Mouse (Mus musculus) intestine, embryonic 16.5 days (tissue): ENCODE data around the gene 2510002D24Rik. TPM values are rescaled to one million over a fixed set of nuclear protein-coding genes. Genes with fewer than 3 reads are reported as not detected.
A peak's percentile ranks its signal among the peaks of the same experiment; 100 is the strongest.

Source experiments
- ATAC-seq: fragments of 200-750 bp; cut with Nextera tagmentation; 2 replicates; pipeline ENCODE4 v1.8.0; 2017; ENCODE audit warnings: moderate TSS enrichment, moderate library complexity
- H3K27ac ChIP-seq: fragments of 300-500 bp; sonication (generic); 2 replicates; pipeline ENCODE4 v1.5.1; 2014; ENCODE audit warnings: mild to moderate bottlenecking, low read length
- H3K27me3 ChIP-seq: fragments of 300-500 bp; sonication (generic); replicated peaks from 2 replicates; pipeline ENCODE4 v1.6.1; 2014; ENCODE audit warnings: low read length, control low read depth, mixed read lengths; ENCODE audit not compliant: control insufficient read depth, insufficient read depth
- H3K36me3 ChIP-seq: fragments of 300-500 bp; sonication (generic); 2 replicates; pipeline ENCODE4 v1.6.1; 2014; ENCODE audit warnings: low read length, control low read depth; ENCODE audit not compliant: control insufficient read depth, insufficient read depth
- H3K4me1 ChIP-seq: fragments of 300-500 bp; sonication (generic); 2 replicates; pipeline ENCODE4 v1.6.1; 2014; ENCODE audit warnings: low read length, control low read depth, mixed read lengths; ENCODE audit not compliant: control insufficient read depth, insufficient read depth
- H3K4me2 ChIP-seq: fragments of 300-500 bp; sonication (generic); 2 replicates; pipeline ENCODE4 v1.6.1; 2014; ENCODE audit warnings: low read depth, low read length, control low read depth
- H3K4me3 ChIP-seq: fragments of 300-500 bp; sonication (generic); 2 replicates; pipeline ENCODE4 v1.5.1; 2014; ENCODE audit warnings: mild to moderate bottlenecking, low read length
- H3K9ac ChIP-seq: fragments of 300-500 bp; sonication (generic); 2 replicates; pipeline ENCODE4 v1.6.1; 2014; ENCODE audit warnings: low read depth, low read length
- H3K9me3 ChIP-seq: fragments of 300-500 bp; sonication (generic); 2 replicates; pipeline ENCODE4 v1.6.1; 2016; ENCODE audit warnings: low read length, control low read depth; ENCODE audit not compliant: control insufficient read depth
- WGBS: fragments of 180-500 bp; shearing (Covaris S2); extraction: QIAGEN DNeasy Blood & Tissue Kit; methylation state at CpG from one replicate; pipeline ENCODE4 v1.1.7; 2014; 5-methylcytosine and 5-hydroxymethylcytosine counted together
- polyA plus RNA-seq: library from polyadenylated mRNA; unstranded; fragments of >200 nt; fragmentation: Nextera tagmentation; extraction: Ambion mirVana; gene quantifications from 2 replicates; pipeline ENCODE4 v1.2.1, GENCODE M21; 2015

The 2510002D24Rik gene
- 52.0 and 58.4 TPM in 2 replicates for polyA plus RNA-seq

- H3K36me3 ChIP-seq = peaks cover 13% of the 10 kb centered on the region
- WGBS = under 1% methylated on average over 46 of the region's 46 CpGs
- peak; percentile 100 for ATAC-seq
- peak within 1 kb of the TSS; percentile 81 for H3K27ac ChIP-seq
- H3K9me3 ChIP-seq = no peaks in the 10 kb centered on the region
- peak within 1 kb of the TSS; percentile 94 for H3K9ac ChIP-seq
- H3K4me2 ChIP-seq = peak within 1 kb of the TSS; percentile 74
- no peaks in the 10 kb centered on the region for H3K27me3 ChIP-seq
- peaks cover 4% of the 10 kb centered on the region; the same call in 1 of the 2 replicates for H3K4me1 ChIP-seq
- peak within 1 kb of the TSS; percentile 84 for H3K4me3 ChIP-seq
Measured at GRCm38 (mm10) chr16:18836468-18837208, at the start of gene 2510002D24Rik, which contains the start of gene Gm28539. Gene 2510002D24Rik, plus strand, starts transcription at chr16:18836578. Gene Gm28539, plus strand, starts transcription at chr16:18836584.

- no peak overlapping the region for H3K4me2 ChIP-seq
- no peaks in the 10 kb centered on the region for H3K27me3 ChIP-seq
- no peaks in the 10 kb centered on the region for H3K4me1 ChIP-seq
- no peaks in the 10 kb centered on the region for H3K9me3 ChIP-seq
- WGBS = 94% methylated on average over 10 of the region's 10 CpGs
- H3K9ac ChIP-seq = no peak overlapping the region
- H3K36me3 ChIP-seq = 0 out of 2 replicates have a peak, but pooled peaks cover 5% of the 10 kb centered on the region
- no peak for ATAC-seq
- no peak overlapping the region for H3K27ac ChIP-seq
- H3K4me3 ChIP-seq = no peak overlapping the region
Measured at GRCm38 (mm10) chr16:18786652-18787051, 49.7 kb upstream of the 2510002D24Rik start.

- no peaks in the 10 kb centered on the region for H3K4me1 ChIP-seq
- H3K9ac ChIP-seq = no peak overlapping the region
- H3K36me3 ChIP-seq = no peaks in the 10 kb centered on the region
- H3K9me3 ChIP-seq = no peaks in the 10 kb centered on the region
- H3K4me3 ChIP-seq = no peak overlapping the region
- H3K4me2 ChIP-seq = no peak overlapping the region
- WGBS = 89% methylated on average over 10 of the region's 10 CpGs
- ATAC-seq = no peak
- no peak overlapping the region for H3K27ac ChIP-seq
- no peaks in the 10 kb centered on the region for H3K27me3 ChIP-seq
Measured at GRCm38 (mm10) chr16:18788627-18789406, 47.6 kb upstream of the 2510002D24Rik start.

GRCm38 (mm10) chr16:18795223-18795899, 41.0 kb upstream of the 2510002D24Rik start:
- Histone ChIP-seq H3K27me3 (no peaks in the 10 kb centered on the region), H3K9me3 (no peaks in the 10 kb centered on the region), H3K4me2 (no peak overlapping the region), H3K27ac (no peak overlapping the region), H3K36me3 (peaks cover 8% of the 10 kb centered on the region; the same call in 1 of the 2 replicates), H3K4me3 (no peak overlapping the region), H3K9ac (no peak overlapping the region), H3K4me1 (no peaks in the 10 kb centered on the region)
- WGBS = 91% methylated on average over 11 of the region's 11 CpGs
- ATAC-seq = no peak

GRCm38 (mm10) chr16:18796645-18797044, 39.7 kb upstream of the 2510002D24Rik start:
- Histone ChIP-seq H3K27me3 (no peaks in the 10 kb centered on the region), H3K27ac (no peak overlapping the region), H3K9ac (no peak overlapping the region), H3K4me3 (no peak overlapping the region), H3K4me1 (no peaks in the 10 kb centered on the region), H3K9me3 (no peaks in the 10 kb centered on the region), H3K4me2 (no peak overlapping the region), H3K36me3 (peaks cover 8% of the 10 kb centered on the region)
- no peak for ATAC-seq
- WGBS = 86% methylated on average over 7 of the region's 7 CpGs

GRCm38 (mm10) chr16:18798151-18798550, 38.2 kb upstream of the 2510002D24Rik start:
- Histone ChIP-seq H3K4me3 (no peak overlapping the region), H3K9ac (no peak overlapping the region), H3K36me3 (peaks cover 8% of the 10 kb centered on the region), H3K4me2 (no peak overlapping the region), H3K9me3 (no peaks in the 10 kb centered on the region), H3K4me1 (no peaks in the 10 kb centered on the region), H3K27me3 (no peaks in the 10 kb centered on the region), H3K27ac (no peak overlapping the region)
- 90% methylated on average over 5 of the region's 5 CpGs for WGBS
- ATAC-seq = no peak

- H3K4me3 ChIP-seq = no peak overlapping the region
- no peak overlapping the region for H3K9ac ChIP-seq
- no peaks in the 10 kb centered on the region for H3K27me3 ChIP-seq
- no peaks in the 10 kb centered on the region for H3K4me1 ChIP-seq
- no peaks in the 10 kb centered on the region for H3K9me3 ChIP-seq
- no peak overlapping the region for H3K4me2 ChIP-seq
- 66% methylated on average over 2 of the region's 2 CpGs for WGBS
- ATAC-seq = no peak
- H3K27ac ChIP-seq = no peak overlapping the region
- H3K36me3 ChIP-seq = peaks cover 8% of the 10 kb centered on the region
Measured at GRCm38 (mm10) chr16:18798841-18799240, 37.5 kb upstream of the 2510002D24Rik start.

GRCm38 (mm10) chr16:18805746-18806145, 30.6 kb upstream of the 2510002D24Rik start:
- Histone ChIP-seq H3K4me3 (no peak overlapping the region), H3K27me3 (no peaks in the 10 kb centered on the region), H3K9me3 (no peaks in the 10 kb centered on the region), H3K27ac (no peak overlapping the region), H3K4me1 (peaks cover 5% of the 10 kb centered on the region; the same call in 1 of the 2 replicates), H3K9ac (no peak overlapping the region), H3K4me2 (no peak overlapping the region), H3K36me3 (peaks cover 10% of the 10 kb centered on the region)
- no peak for ATAC-seq
- 98% methylated on average over 2 of the region's 2 CpGs for WGBS

- H3K4me1 ChIP-seq = peaks cover 11% of the 10 kb centered on the region
- H3K4me3 ChIP-seq = no peak overlapping the region
- H3K27ac ChIP-seq = no peak overlapping the region
- H3K27me3 ChIP-seq = no peaks in the 10 kb centered on the region
- no peak overlapping the region for H3K4me2 ChIP-seq
- H3K9me3 ChIP-seq = no peaks in the 10 kb centered on the region
- no peak for ATAC-seq
- peaks cover 10% of the 10 kb centered on the region for H3K36me3 ChIP-seq
- H3K9ac ChIP-seq = no peak overlapping the region
- 96% methylated on average over 5 of the region's 5 CpGs for WGBS
Measured at GRCm38 (mm10) chr16:18809001-18809400, 27.4 kb upstream of the 2510002D24Rik start.
